Comparison of ENCODE assay signal across 32 mouse cellular contexts in genomic region chr14:21791722-21792121, GRCm38 (mm10). TPM values are rescaled to one million over a fixed set of nuclear protein-coding genes. Genes with fewer than 3 reads are reported as not detected.
DNase-seq lines count a peak whose midpoint lies in the region; ATAC-seq and TF ChIP-seq lines count a peak whose summit lies in the region.
"Had no signal": no experiment of that assay in that cellular context is flagged by ENCODE, and none has a peak within 500 bp of the region (broad histone marks: within the 10 kb centered on the region; RNA-seq: fewer than 3 reads in every experiment).

No protein-coding gene starts in this region.

- H3K4me1 ChIP-seq in intestine, postnatal 0 days (replicated peaks; ENCODE audit: control insufficient read depth, insufficient read depth, low read length): no peaks in the 10 kb centered on the region
- H3K4me1 ChIP-seq in intestine, embryonic 16.5 days (ENCODE audit: control insufficient read depth, insufficient read depth, low read length): peaks cover 4% of the 10 kb centered on the region; the same call in 1 of the 2 replicates
- H3K4me1 ChIP-seq: forebrain, embryonic 15.5 days; heart, embryonic 10.5 days; heart, embryonic 13.5 days had no signal

- 0 out of 2 replicates have a peak, but pooled peaks have one; percentile 43 for ATAC-seq in intestine, postnatal 0 days
- no peak for ATAC-seq in intestine, embryonic 16.5 days
- ATAC-seq in megakaryocyte-erythroid progenitor cell, adult 5-6 weeks (replicated peaks; ENCODE audit: low FRiP score, low TSS enrichment, poor library complexity, severe bottlenecking): peak; percentile 95
- ATAC-seq: activated CD4-positive, CD25-positive, alpha-beta regulatory T cell, adult 4 months; forebrain, embryonic 15.5 days; hindbrain, postnatal 0 days had no signal

- no peaks in the 10 kb centered on the region for H3K9me3 ChIP-seq in intestine, postnatal 0 days (ENCODE audit: control insufficient read depth)
- H3K9me3 ChIP-seq in intestine, embryonic 16.5 days (ENCODE audit: control insufficient read depth, low read length): no peaks in the 10 kb centered on the region
- H3K9me3 ChIP-seq: embryonic facial prominence, embryonic 10.5 days; embryonic facial prominence, embryonic 13.5 days; forebrain, embryonic 12.5 days; forebrain, embryonic 15.5 days; heart, embryonic 10.5 days; heart, embryonic 13.5 days had no signal

- no peaks in the 10 kb centered on the region for H3K27me3 ChIP-seq in intestine, postnatal 0 days (replicated peaks; ENCODE audit: control insufficient read depth, insufficient read depth, low read length)
- no peaks in the 10 kb centered on the region for H3K27me3 ChIP-seq in intestine, embryonic 16.5 days (replicated peaks; ENCODE audit: control insufficient read depth, insufficient read depth, low read length)
- H3K27me3 ChIP-seq: embryonic facial prominence, embryonic 13.5 days; forebrain, embryonic 12.5 days; forebrain, embryonic 15.5 days; heart, embryonic 13.5 days had no signal

- H3K27ac ChIP-seq in intestine, postnatal 0 days (ENCODE audit: low read depth, low read length): peak overlapping the region; percentile 15; the same call in 1 of the 2 replicates
- H3K27ac ChIP-seq in intestine, embryonic 16.5 days (ENCODE audit: low read length): no peak overlapping the region
- H3K27ac ChIP-seq: embryonic facial prominence, embryonic 10.5 days; embryonic facial prominence, embryonic 13.5 days; forebrain, embryonic 12.5 days; forebrain, embryonic 15.5 days; heart, adult 2 months; heart, embryonic 10.5 days; heart, embryonic 13.5 days; hindbrain, embryonic 14.5 days; hindbrain, postnatal 0 days had no signal

- no peak overlapping the region for H3K4me2 ChIP-seq in intestine, postnatal 0 days (replicated peaks; ENCODE audit: low read depth)
- H3K4me2 ChIP-seq in intestine, embryonic 16.5 days (ENCODE audit: low read depth, low read length): no peak overlapping the region
- H3K4me2 ChIP-seq: embryonic facial prominence, embryonic 13.5 days; forebrain, embryonic 12.5 days; forebrain, embryonic 15.5 days; heart, embryonic 13.5 days; hindbrain, embryonic 14.5 days had no signal

- H3K9ac ChIP-seq in intestine, postnatal 0 days (ENCODE audit: low read depth, low read length): no peak overlapping the region
- no peak overlapping the region for H3K9ac ChIP-seq in intestine, embryonic 16.5 days (ENCODE audit: low read depth, low read length)
- H3K9ac ChIP-seq: embryonic facial prominence, embryonic 13.5 days; forebrain, embryonic 12.5 days; forebrain, embryonic 15.5 days; heart, embryonic 13.5 days; hindbrain, embryonic 14.5 days had no signal

- no peak for TF ChIP-seq CTCF in intestine, postnatal 0 days (IDR thresholded peaks at IDR 0.05; ENCODE audit: low read depth)

- 74% methylated on average over 4 of the region's 4 CpGs for WGBS in intestine, postnatal 0 days
- WGBS in intestine, embryonic 16.5 days: 88% methylated on average over 4 of the region's 4 CpGs

- peaks cover 38% of the 10 kb centered on the region for H3K36me3 ChIP-seq in intestine, postnatal 0 days (ENCODE audit: control insufficient read depth, insufficient read depth)
- peaks cover 4% of the 10 kb centered on the region for H3K36me3 ChIP-seq in intestine, embryonic 16.5 days (ENCODE audit: control insufficient read depth, insufficient read depth, low read length)

- no peak overlapping the region for H3K4me3 ChIP-seq in intestine, postnatal 0 days (ENCODE audit: low read depth, low read length)
- no peak overlapping the region for H3K4me3 ChIP-seq in intestine, embryonic 16.5 days (ENCODE audit: low read length)
- H3K4me3 ChIP-seq: embryonic facial prominence, embryonic 10.5 days; embryonic facial prominence, embryonic 13.5 days; erythroblast, embryonic 14.5 days; forebrain, embryonic 12.5 days; forebrain, embryonic 15.5 days; heart, adult 2 months; heart, embryonic 10.5 days; heart, embryonic 13.5 days had no signal

- peak; percentile 74 to 86 for DNase-seq in adrenal gland, adult (ENCODE audit: inconsistent age in 2 of 2, low spot score in 1 of 2)
- no peak for DNase-seq in adrenal gland, postnatal 25 days
- DNase-seq in ovary, adult 18-20 months (ENCODE audit: low spot score): peak; percentile 37
- DNase-seq in ovary, postnatal 10 days (ENCODE audit: low spot score): no peak
- DNase-seq in layer of hippocampus, postnatal 36 days: no peak
- DNase-seq: cerebellum, adult 11-12 months; cerebellum, adult 8-10 months; cerebellum, postnatal 10 days; cerebellum, postnatal 36 days; embryo, embryonic 11 days; gastrocnemius, postnatal 25 days; heart, adult 2 months; heart, postnatal 14 days; heart, postnatal 4 days had no signal

RNA-seq across cellular contexts. Expression of gene Vdac2, which starts 33.3 kb away (rescaled TPM):
- total RNA-seq in adrenal gland, postnatal 25 days (2021): 168 and 205 TPM in 2 replicates
- polyA plus RNA-seq in intestine, postnatal 0 days (2015; fragmentation: Nextera tagmentation; extraction: Ambion mirVana): 354 and 371 TPM in 2 replicates
- 410 and 422 TPM in 2 replicates for polyA plus RNA-seq in intestine, embryonic 16.5 days (2015; fragmentation: Nextera tagmentation; extraction: Ambion mirVana)
- 321 and 323 TPM in 2 replicates for total RNA-seq in megakaryocyte-erythroid progenitor cell, adult 5-6 weeks (2014; fragmentation: Nextera tagmentation)
- 421 and 441 TPM in 2 replicates for total RNA-seq in megakaryocyte-erythroid progenitor cell, adult 5-6 weeks (2017)
- total RNA-seq in layer of hippocampus, postnatal 36 days (2021): 100 to 1,000 TPM; 226 to 241 TPM

RNA-seq across cellular contexts. Expression of gene Dusp13, which starts 40.7 kb away (rescaled TPM):
- not detected in 2 replicates for total RNA-seq in adrenal gland, postnatal 25 days (2021)
- 0.16 and 0.17 TPM in 2 replicates for polyA plus RNA-seq in intestine, postnatal 0 days (2015; fragmentation: Nextera tagmentation; extraction: Ambion mirVana)
- polyA plus RNA-seq in intestine, embryonic 16.5 days (2015; fragmentation: Nextera tagmentation; extraction: Ambion mirVana): not detected in 2 replicates
- not detected in 2 replicates for total RNA-seq in megakaryocyte-erythroid progenitor cell, adult 5-6 weeks (2014; fragmentation: Nextera tagmentation)
- not detected in 2 replicates for total RNA-seq in megakaryocyte-erythroid progenitor cell, adult 5-6 weeks (2017)
- total RNA-seq in layer of hippocampus, postnatal 36 days (2021): under 1 TPM; 0.51 to 0.85 TPM
- total RNA-seq: granulocyte monocyte progenitor cell, adult 5-6 weeks; heart, postnatal 4 days; hindbrain, postnatal 0 days had no signal
- polyA plus RNA-seq: activated CD4-positive, CD25-positive, alpha-beta regulatory T cell, adult 4 months; brain, embryonic 14.5 days; embryonic facial prominence, embryonic 10.5 days; erythroblast, embryonic 14.5 days; forebrain, embryonic 12.5 days; forebrain, embryonic 15.5 days; heart, embryonic 10.5 days; heart, embryonic 13.5 days; heart, embryonic 16.5 days; hindbrain, embryonic 11.5 days; intestine, embryonic 14.5 days had no signal

RNA-seq across cellular contexts. Expression of gene Samd8, which starts 41.4 kb away (rescaled TPM):
- 45.5 and 48.1 TPM in 2 replicates for total RNA-seq in adrenal gland, postnatal 25 days (2021)
- polyA plus RNA-seq in intestine, postnatal 0 days (2015; fragmentation: Nextera tagmentation; extraction: Ambion mirVana): 16.3 and 16.4 TPM in 2 replicates
- 11.4 and 12.5 TPM in 2 replicates for polyA plus RNA-seq in intestine, embryonic 16.5 days (2015; fragmentation: Nextera tagmentation; extraction: Ambion mirVana)
- 4.6 and 5.5 TPM in 2 replicates for total RNA-seq in megakaryocyte-erythroid progenitor cell, adult 5-6 weeks (2014; fragmentation: Nextera tagmentation)
- total RNA-seq in megakaryocyte-erythroid progenitor cell, adult 5-6 weeks (2017): 4.4 and 11.1 TPM in 2 replicates
- total RNA-seq in layer of hippocampus, postnatal 36 days (2021): 10 to 100 TPM; 84.9 to 87.7 TPM

RNA-seq across cellular contexts. Expression of gene Comtd1, which starts 57.1 kb away (rescaled TPM):
- total RNA-seq in adrenal gland, postnatal 25 days (2021): 67.2 and 75.0 TPM in 2 replicates
- 67.3 and 70.5 TPM in 2 replicates for polyA plus RNA-seq in intestine, postnatal 0 days (2015; fragmentation: Nextera tagmentation; extraction: Ambion mirVana)
- 88.2 and 89.1 TPM in 2 replicates for polyA plus RNA-seq in intestine, embryonic 16.5 days (2015; fragmentation: Nextera tagmentation; extraction: Ambion mirVana)
- 67.6 and 76.2 TPM in 2 replicates for total RNA-seq in megakaryocyte-erythroid progenitor cell, adult 5-6 weeks (2014; fragmentation: Nextera tagmentation)
- 17.7 and 24.2 TPM in 2 replicates for total RNA-seq in megakaryocyte-erythroid progenitor cell, adult 5-6 weeks (2017)
- total RNA-seq in layer of hippocampus, postnatal 36 days (2021): 10 to 100 TPM; 25.5 to 29.8 TPM

Comparison
In these comparisons a context has a peak if more than half of its experiments do, and no peak if none do; other contexts are left out.
1. DNase-seq: peak in adrenal gland, adult (2 of 2) and ovary, adult 18-20 months (single experiment); none in adrenal gland, postnatal 25 days (single experiment), ovary, postnatal 10 days (single experiment) and layer of hippocampus, postnatal 36 days (0 of 2).